Mouse (Mus musculus) liver, adult 2 months (tissue): ENCODE measurements at regions not wholly inside any gene's neighbourhood (a gene's known extent, or its start where the extent isn't known, plus 50 kb on each side); places are given as distances from the start of the nearest gene placed in this dataset.

ENCODE experiments used
- CTCF ChIP-seq: fragments of 200-500 bp; IDR thresholded peaks from 2 replicates; pipeline ENCODE4 v1.5.1; 2011; ENCODE audit warnings: low read depth, low read length, control low read depth
- POLR2A ChIP-seq: fragments of 200-500 bp; IDR thresholded peaks from 2 replicates; pipeline ENCODE4 v1.6.1; 2011; ENCODE audit warnings: low read length, control low read depth; ENCODE audit not compliant: insufficient read depth; ENCODE audit errors: extremely low read depth

- TF ChIP-seq CTCF (no peak), POLR2A (no peak)
Observed at GRCm38 (mm10) chr1:183702888-183703287, 284.9 kb downstream of the Hhipl2 start.
